Mouse (Mus musculus) kidney, postnatal 14 days (tissue): ENCODE data around the gene Stox2.

ENCODE experiments used
- DNase-seq: peaks from one replicate; pipeline ENCODE4 v3.0.0; 2022; ENCODE audit warnings: mixed read lengths

Gene Stox2

GRCm38 (mm10) chr8:47288131-47288865 is 157.9 kb downstream of the Stox2 start:
- peak; percentile 60 for DNase-seq

GRCm38 (mm10) chr8:47287641-47288130 is 158.5 kb downstream of the Stox2 start:
- peak; percentile 28 for DNase-seq

- no peak for DNase-seq
Observed at GRCm38 (mm10) chr8:47287201-47287621, 159.0 kb downstream of the Stox2 start.

GRCm38 (mm10) chr8:47286081-47286700 is 160.0 kb downstream of the Stox2 start:
- DNase-seq: no peak

GRCm38 (mm10) chr8:47285435-47285834 is 160.7 kb downstream of the Stox2 start:
- DNase-seq: no peak

GRCm38 (mm10) chr8:47284329-47285326 is 161.5 kb downstream of the Stox2 start:
- DNase-seq: no peak

- no peak for DNase-seq
Observed at GRCm38 (mm10) chr8:47279898-47280297, 166.3 kb downstream of the Stox2 start.

GRCm38 (mm10) chr8:47278211-47278610 is 168.0 kb downstream of the Stox2 start:
- DNase-seq: no peak

- no peak for DNase-seq
Observed at GRCm38 (mm10) chr8:47268931-47269330, 177.2 kb downstream of the Stox2 start.

GRCm38 (mm10) chr8:47268062-47268822 is 177.9 kb downstream of the Stox2 start:
- peak; percentile 33 for DNase-seq

GRCm38 (mm10) chr8:47263070-47263843 is 182.9 kb downstream of the Stox2 start:
- DNase-seq: no peak

- no peak for DNase-seq
Observed at GRCm38 (mm10) chr8:47260751-47261474, 185.2 kb downstream of the Stox2 start.

- DNase-seq: no peak
Observed at GRCm38 (mm10) chr8:47250832-47251231, 195.3 kb downstream of the Stox2 start.

GRCm38 (mm10) chr8:47245116-47245515 is 201.0 kb downstream of the Stox2 start:
- DNase-seq: no peak

GRCm38 (mm10) chr8:47244202-47244601 is 202.0 kb downstream of the Stox2 start:
- no peak for DNase-seq

GRCm38 (mm10) chr8:47243631-47244030 is 202.5 kb downstream of the Stox2 start:
- DNase-seq: no peak

GRCm38 (mm10) chr8:47243016-47243630 is 203.0 kb downstream of the Stox2 start:
- peak; percentile 17 for DNase-seq

- peak; percentile 66 for DNase-seq
Observed at GRCm38 (mm10) chr8:47242207-47243004, 203.8 kb downstream of the Stox2 start.

GRCm38 (mm10) chr8:47241421-47242078 is 204.6 kb downstream of the Stox2 start:
- no peak for DNase-seq
